Mouse (Mus musculus) activated CD4-positive, CD25-positive, alpha-beta regulatory T cell (primary cell): ENCODE results near the gene H2-Q7. TPM values are rescaled to one million over a fixed set of nuclear protein-coding genes. Genes with fewer than 3 reads are reported as not detected.

Experiments used
- polyA plus RNA-seq, 2 experiments: library from polyadenylated mRNA; unstranded; fragments of 100-300 nt; shearing (Covaris generic); gene quantifications; one replicate each; pipeline ENCODE4 v1.2.1; 2017

The H2-Q7 gene
- polyA plus RNA-seq = 1,000 to 10,000 TPM; 1,586 to 2,503 TPM

GRCm38 (mm10) chr17:35438885-35439284 lies at the start of gene H2-Q7:
H2-Q7 (plus strand) TSS chr17:35439155.

DNA sequence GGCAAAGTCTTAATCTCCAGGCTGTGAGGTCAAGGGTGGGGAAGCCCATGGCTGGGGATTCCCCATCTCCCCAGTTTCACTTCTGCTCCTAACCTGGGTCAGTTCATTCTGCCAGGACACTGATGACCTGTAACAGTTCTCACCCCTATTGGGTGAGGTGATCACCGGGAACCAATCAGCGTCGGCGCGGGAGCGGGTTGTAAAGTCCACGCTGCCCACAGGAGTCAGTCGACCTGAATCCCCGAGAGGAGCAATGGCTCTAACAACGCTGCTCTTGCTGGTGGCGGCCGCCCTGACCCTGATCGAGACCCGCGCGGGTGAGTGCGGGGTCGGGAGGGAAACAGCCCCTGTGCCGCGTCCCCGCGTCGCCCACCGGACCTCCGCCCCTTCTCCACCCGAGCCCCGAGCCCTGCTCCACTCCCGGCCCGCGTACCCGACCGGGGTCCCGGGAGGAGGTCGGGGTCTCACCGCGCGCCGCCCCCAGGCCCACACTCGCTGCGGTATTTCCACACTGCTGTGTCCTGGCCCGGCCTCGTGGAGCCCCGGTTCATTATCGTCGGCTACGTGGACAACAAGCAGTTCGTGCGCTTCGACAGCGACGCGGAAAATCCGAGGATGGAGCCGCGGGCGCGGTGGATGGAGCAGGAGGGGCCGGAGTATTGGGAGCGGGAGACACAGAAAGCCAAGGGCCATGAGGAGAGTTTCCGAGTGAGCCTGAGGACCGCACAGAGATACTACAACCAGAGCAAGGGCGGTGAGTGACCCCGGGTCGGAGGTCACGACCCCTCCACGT lies 14.1 kb upstream of the H2-Q7 start, which contains the start of gene H2-Q6:
Gene H2-Q6, plus strand, starts transcription at position 227 of the 793 bp plus-strand sequence.

GRCm38 (mm10) chr17:35469842-35470751 lies 31.1 kb downstream of the H2-Q7 start, which contains the start of gene H2-Q10:
H2-Q10 (plus strand) TSS chr17:35470089.

Other genes starting within 250 kb of the H2-Q7 start
- gene Ltb, start 244.7 kb upstream of the H2-Q7 start, polyA plus RNA-seq = 1,000 to 10,000 TPM; 1,461 to 1,672 TPM
- gene Tnf, start 237.1 kb upstream of the H2-Q7 start, polyA plus RNA-seq = 10 to 100 TPM; 27.9 to 30.5 TPM
- gene Lta, start 233.8 kb upstream of the H2-Q7 start, polyA plus RNA-seq = 100 to 1,000 TPM in 1 of 2 experiments, 10 to 100 TPM in 1; 94.1 to 110 TPM
- gene Gm16181, start 218.3 kb upstream of the H2-Q7 start, polyA plus RNA-seq = 1 to 10 TPM in 1 of 2 experiments, not detected in 1; 1.2 TPM
- gene Atp6v1g2, start 205.5 kb upstream of the H2-Q7 start, polyA plus RNA-seq = 1 to 10 TPM; 4.2 to 9.7 TPM
- 10 to 100 TPM; 20.6 to 22.5 TPM for gene Nfkbil1, start 203.4 kb upstream of the H2-Q7 start, polyA plus RNA-seq
- gene Ddx39b, start 197.4 kb upstream of the H2-Q7 start, polyA plus RNA-seq = 100 to 1,000 TPM; 227 to 243 TPM
- 1,000 to 10,000 TPM; 4,556 to 6,565 TPM for gene H2-D1, start 176.4 kb upstream of the H2-Q7 start, polyA plus RNA-seq
- under 1 TPM in 1 of 2 experiments, not detected in 1; 0.64 TPM for gene H2-Q1, start 118.8 kb upstream of the H2-Q7 start, polyA plus RNA-seq
- 10 to 100 TPM; 10.9 to 18.5 TPM for gene H2-Q2, start 96.9 kb upstream of the H2-Q7 start, polyA plus RNA-seq
- gene H2-Q4, start 59.5 kb upstream of the H2-Q7 start, polyA plus RNA-seq = 10 to 100 TPM; 45.4 to 61.9 TPM
- 100 to 1,000 TPM; 448 to 693 TPM for gene H2-Q6, start 14.3 kb upstream of the H2-Q7 start, polyA plus RNA-seq
- 10 to 100 TPM; 13.2 to 21.8 TPM for gene H2-Q10, start 30.9 kb downstream of the H2-Q7 start, polyA plus RNA-seq
- not detected for gene Pou5f1, start 66.9 kb downstream of the H2-Q7 start, polyA plus RNA-seq
- gene Tcf19, start 77.7 kb downstream of the H2-Q7 start, polyA plus RNA-seq = 10 to 100 TPM; 31.6 to 32.0 TPM
- gene Cchcr1, start 77.9 kb downstream of the H2-Q7 start, polyA plus RNA-seq = 1 to 10 TPM; 7.6 to 8.0 TPM
- gene Psors1c2, start 94.0 kb downstream of the H2-Q7 start, polyA plus RNA-seq = not detected
- gene Cdsn, start 113.0 kb downstream of the H2-Q7 start, polyA plus RNA-seq = under 1 TPM in 1 of 2 experiments, not detected in 1; 0.12 TPM
- gene 2300002M23Rik, start 128.3 kb downstream of the H2-Q7 start, polyA plus RNA-seq = under 1 TPM in 1 of 2 experiments, not detected in 1; 0.12 TPM
- gene Sfta2, start 162.4 kb downstream of the H2-Q7 start, polyA plus RNA-seq = not detected
- not detected for gene Gm9573, start 187.5 kb downstream of the H2-Q7 start, polyA plus RNA-seq
- gene Mucl3, start 204.5 kb downstream of the H2-Q7 start, polyA plus RNA-seq = under 1 TPM in 1 of 2 experiments, not detected in 1; 0.06 TPM
- 10 to 100 TPM; 22.3 to 24.8 TPM for gene Vars2, start 228.4 kb downstream of the H2-Q7 start, polyA plus RNA-seq
- 10 to 100 TPM; 18.2 to 20.7 TPM for gene Gtf2h4, start 234.6 kb downstream of the H2-Q7 start, polyA plus RNA-seq